Mouse (Mus musculus) heart, embryonic 16.5 days (tissue): Measurements from ENCODE around the gene Cst13. TPM values are rescaled to one million over a fixed set of nuclear protein-coding genes. Genes with fewer than 3 reads are reported as not detected.
"Not testable (repeated sequence)": the region's sequence is repeated elsewhere in the genome, so short reads cannot be mapped to it uniquely, and the experiment has no call there.

ENCODE experiments used
- ATAC-seq: fragments of 200-750 bp; cut with Nextera tagmentation; replicated peaks from 2 replicates; pipeline ENCODE4 v1.8.0; 2017; ENCODE audit warnings: moderate number of reproducible peaks; ENCODE audit not compliant: insufficient read depth, low FRiP score; ENCODE audit errors: extremely low read depth
- H3K27ac ChIP-seq: fragments of 300-500 bp; sonication (generic); 2 replicates; pipeline ENCODE4 v1.5.1; 2014; ENCODE audit warnings: mild to moderate bottlenecking, low read length, control low read depth, moderate library complexity
- H3K27me3 ChIP-seq: fragments of 300-500 bp; sonication (generic); 2 replicates; pipeline ENCODE4 v1.6.1; 2014; ENCODE audit warnings: low read length, mixed read lengths; ENCODE audit not compliant: control insufficient read depth, insufficient read depth
- H3K36me3 ChIP-seq: fragments of 300-500 bp; sonication (generic); 2 replicates; pipeline ENCODE4 v1.6.1; 2014; ENCODE audit not compliant: control insufficient read depth, insufficient read depth
- H3K4me1 ChIP-seq: fragments of 300-500 bp; sonication (generic); 2 replicates; pipeline ENCODE4 v1.6.1; 2014; ENCODE audit warnings: low read length, mixed read lengths; ENCODE audit not compliant: control insufficient read depth, insufficient read depth
- H3K4me2 ChIP-seq: fragments of 300-500 bp; sonication (generic); 2 replicates; pipeline ENCODE4 v1.6.1; 2014; ENCODE audit warnings: low read depth, mild to moderate bottlenecking, control low read depth, low read length
- H3K4me3 ChIP-seq: fragments of 300-500 bp; sonication (generic); 2 replicates; pipeline ENCODE4 v1.5.1; 2014; ENCODE audit warnings: mild to moderate bottlenecking, control low read depth, low read length
- H3K9ac ChIP-seq: fragments of 300-500 bp; sonication (generic); 2 replicates; pipeline ENCODE4 v1.6.1; 2014; ENCODE audit warnings: low read length, control low read depth
- H3K9me3 ChIP-seq: fragments of 300-500 bp; sonication (generic); replicated peaks from 2 replicates; pipeline ENCODE4 v1.6.1; 2016; ENCODE audit warnings: low read length; ENCODE audit not compliant: control insufficient read depth
- WGBS: fragments of 180-500 bp; shearing (Covaris S2); extraction: QIAGEN DNeasy Blood & Tissue Kit; methylation state at CpG from one replicate; pipeline ENCODE4 v1.1.7; 2014; 5-methylcytosine and 5-hydroxymethylcytosine counted together
- polyA plus RNA-seq: library from polyadenylated mRNA; unstranded; fragments of >200 nt; fragmentation: Nextera tagmentation; extraction: Ambion mirVana; gene quantifications from 2 replicates; pipeline ENCODE4 v1.2.1, GENCODE M21; 2015

Cst13 gene
- polyA plus RNA-seq, result not detected in 2 replicates

DNA sequence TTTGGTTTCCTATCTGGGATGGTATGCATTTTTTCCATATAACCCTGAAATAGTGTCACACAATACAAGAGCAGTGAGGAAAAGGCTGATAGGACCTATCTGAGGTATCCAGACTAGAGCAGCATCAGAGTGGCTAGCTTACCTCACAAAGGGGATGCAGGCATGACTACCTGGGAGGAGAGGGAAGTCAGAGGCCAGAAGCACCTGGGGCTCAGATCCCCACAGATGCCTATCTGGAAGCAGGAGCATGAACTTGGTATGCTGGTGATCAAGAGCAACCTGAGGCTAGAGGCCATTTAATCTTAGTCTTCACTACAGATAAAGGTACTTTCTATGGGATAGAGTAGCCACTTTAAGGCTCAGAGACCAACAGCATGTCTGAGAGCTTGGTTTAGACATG is at the start of gene Cst13:
Gene Cst13, plus strand, starts transcription at position 173 of the 400 bp plus-strand sequence.
- no peaks in the 10 kb centered on the region for H3K27me3 ChIP-seq
- ATAC-seq, result no peak

GRCm38 (mm10) chr2:148771397-148771796 is 48.5 kb upstream of the Cst13 start, which contains the start of gene Cst11:
Gene Cst11 (minus strand): TSS chr2:148771497.
- not testable (repeated sequence) for H3K27me3 ChIP-seq, H3K4me2 ChIP-seq, ATAC-seq, H3K4me1 ChIP-seq, H3K4me3 ChIP-seq, H3K36me3 ChIP-seq, H3K9ac ChIP-seq, H3K27ac ChIP-seq, H3K9me3 ChIP-seq
- 81% methylated on average over 4 of the region's 4 CpGs for WGBS

More for the DNA sequence above, at the start of gene Cst13:
- Histone ChIP-seq H3K4me1 (no peaks in the 10 kb centered on the region), H3K9ac (no peak within 1 kb of the TSS), H3K27ac (no peak within 1 kb of the TSS), H3K4me3 (no peak within 1 kb of the TSS), H3K4me2 (no peak within 1 kb of the TSS), H3K36me3 (no peaks in the 10 kb centered on the region), H3K9me3 (no peaks in the 10 kb centered on the region)

DNA sequence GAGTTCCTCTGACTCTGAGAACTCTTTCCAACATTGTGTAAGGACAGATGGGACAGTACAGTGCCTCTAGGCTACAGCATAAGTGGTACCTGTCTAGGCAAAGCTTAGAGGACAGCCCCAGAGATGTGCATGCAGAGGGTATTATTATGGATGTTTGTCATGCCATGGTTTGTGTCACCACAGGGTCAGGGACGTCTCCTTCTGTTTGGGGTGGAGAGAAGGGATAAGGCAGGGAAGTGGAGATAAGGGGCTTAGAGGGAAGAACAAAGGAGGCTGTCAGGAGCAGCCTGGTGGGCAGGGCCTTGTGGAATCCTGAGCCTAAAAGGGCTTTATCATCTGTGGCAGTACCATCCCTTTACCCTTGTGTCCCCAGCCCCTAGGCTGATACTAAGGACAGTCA is 38.2 kb upstream of the Cst13 start, which contains the start of gene 8030411F24Rik:
Gene 8030411F24Rik, plus strand, starts transcription at position 301 of the 400 bp plus-strand sequence.
- no peak within 1 kb of the TSS for H3K27ac ChIP-seq
- H3K4me1 ChIP-seq, result no peaks in the 10 kb centered on the region
- H3K9me3 ChIP-seq, result no peaks in the 10 kb centered on the region
- no peaks in the 10 kb centered on the region for H3K36me3 ChIP-seq
- no peak within 1 kb of the TSS for H3K4me2 ChIP-seq
- 5% methylated on average over 1 of the region's 1 CpGs for WGBS
- H3K9ac ChIP-seq, result no peak within 1 kb of the TSS
- no peak for ATAC-seq
- no peak within 1 kb of the TSS for H3K4me3 ChIP-seq
- H3K27me3 ChIP-seq, result no peaks in the 10 kb centered on the region

- no peak within 1 kb of the TSS for H3K4me3 ChIP-seq
- no peak for ATAC-seq
- no peak within 1 kb of the TSS for H3K4me2 ChIP-seq
- no peaks in the 10 kb centered on the region for H3K4me1 ChIP-seq
- 88% methylated on average over 6 of the region's 6 CpGs for WGBS
- H3K9me3 ChIP-seq, result no peaks in the 10 kb centered on the region
- H3K27ac ChIP-seq, result no peak within 1 kb of the TSS
- H3K9ac ChIP-seq, result no peak within 1 kb of the TSS
- H3K36me3 ChIP-seq, result no peaks in the 10 kb centered on the region
- H3K27me3 ChIP-seq, result no peaks in the 10 kb centered on the region
Measured at GRCm38 (mm10) chr2:148789142-148789541, 30.7 kb upstream of the Cst13 start, which contains the start of gene Cst12. Gene Cst12 (plus strand): TSS chr2:148789361.

GRCm38 (mm10) chr2:148798485-148798884 is 21.4 kb upstream of the Cst13 start, which contains the start of gene Cst8:
Gene Cst8 (plus strand): TSS chr2:148798785.
- 75% methylated on average over 1 of the region's 1 CpGs for WGBS
- H3K27ac ChIP-seq, result no peak within 1 kb of the TSS
- ATAC-seq, result no peak

GRCm38 (mm10) chr2:148801491-148801921 is 18.4 kb upstream of the Cst13 start:
- WGBS, result 26% methylated on average over 3 of the region's 3 CpGs
- Histone ChIP-seq H3K4me3 (no peak overlapping the region), H3K4me2 (no peak overlapping the region), H3K27ac (no peak overlapping the region), H3K27me3 (no peaks in the 10 kb centered on the region), H3K9ac (no peak overlapping the region), H3K36me3 (no peaks in the 10 kb centered on the region), H3K4me1 (peaks cover 9% of the 10 kb centered on the region; the same call in 1 of the 2 replicates), H3K9me3 (no peaks in the 10 kb centered on the region)
- peak; percentile 41; the same call in 1 of the 2 replicates for ATAC-seq

More at GRCm38 (mm10) chr2:148798485-148798884, 21.4 kb upstream of the Cst13 start, which contains the start of gene Cst8:
- Histone ChIP-seq H3K36me3 (no peaks in the 10 kb centered on the region), H3K9me3 (no peaks in the 10 kb centered on the region), H3K4me2 (no peak within 1 kb of the TSS), H3K4me1 (peaks cover 9% of the 10 kb centered on the region; the same call in 1 of the 2 replicates), H3K27me3 (no peaks in the 10 kb centered on the region), H3K4me3 (no peak within 1 kb of the TSS), H3K9ac (no peak within 1 kb of the TSS)

GRCm38 (mm10) chr2:148806696-148807095 is 13.2 kb upstream of the Cst13 start:
- WGBS, result 72% methylated on average over 6 of the region's 6 CpGs
- Histone ChIP-seq H3K27ac (no peak overlapping the region), H3K9ac (no peak overlapping the region), H3K27me3 (no peaks in the 10 kb centered on the region), H3K4me2 (no peak overlapping the region), H3K9me3 (no peaks in the 10 kb centered on the region), H3K36me3 (no peaks in the 10 kb centered on the region), H3K4me3 (no peak overlapping the region), H3K4me1 (peaks cover 1% of the 10 kb centered on the region; the same call in 1 of the 2 replicates)
- no peak for ATAC-seq

GRCm38 (mm10) chr2:148825986-148826385 is 6.1 kb downstream of the Cst13 start:
- Histone ChIP-seq H3K36me3 (no peaks in the 10 kb centered on the region), H3K27ac (no peak overlapping the region), H3K4me2 (no peak overlapping the region), H3K4me1 (no peaks in the 10 kb centered on the region), H3K27me3 (no peaks in the 10 kb centered on the region), H3K9me3 (no peaks in the 10 kb centered on the region), H3K9ac (no peak overlapping the region), H3K4me3 (no peak overlapping the region)
- ATAC-seq, result no peak
- WGBS, result 43% methylated on average over 1 of the region's 1 CpGs

- 55% methylated on average over 4 of the region's 4 CpGs for WGBS
- H3K9me3 ChIP-seq, result no peaks in the 10 kb centered on the region
- H3K27me3 ChIP-seq, result no peaks in the 10 kb centered on the region
- H3K9ac ChIP-seq, result no peak within 1 kb of the TSS
- no peak within 1 kb of the TSS for H3K27ac ChIP-seq
- H3K4me2 ChIP-seq, result no peak within 1 kb of the TSS
- H3K36me3 ChIP-seq, result no peaks in the 10 kb centered on the region
- no peak within 1 kb of the TSS for H3K4me3 ChIP-seq
- no peaks in the 10 kb centered on the region for H3K4me1 ChIP-seq
- ATAC-seq, result no peak
Measured at GRCm38 (mm10) chr2:148834912-148835311, 15.0 kb downstream of the Cst13 start, which contains the start of gene Cst9. Gene Cst9 (plus strand): TSS chr2:148835147.
